Mouse (Mus musculus) cerebellum, postnatal 10 days (tissue): ENCODE measurements around the gene Slc43a1.

Source experiments
- DNase-seq, 2 experiments: peaks; one replicate each; pipeline ENCODE4 v3.0.0; 2021; ENCODE audit warnings: mixed read lengths in 2 of 2

Gene Slc43a1

GRCm38 (mm10) chr2:84831666-84832391, 6.8 kb upstream of the Slc43a1 start:
- DNase-seq = peak; percentile 92 to 95

- no peak for DNase-seq
These were observed 1.5 kb upstream of the Slc43a1 start for GRCm38 (mm10) chr2:84837107-84837506.

GRCm38 (mm10) chr2:84837817-84838592, 645 bp upstream of the Slc43a1 start:
- no peak for DNase-seq

GRCm38 (mm10) chr2:84838993-84839980, 637 bp downstream of the Slc43a1 start:
- DNase-seq = peak; percentile 19 to 20

- DNase-seq = peak; percentile 66 to 69
These were observed 1.5 kb downstream of the Slc43a1 start for GRCm38 (mm10) chr2:84840016-84840747.

GRCm38 (mm10) chr2:84840748-84841563, 2.3 kb downstream of the Slc43a1 start:
- DNase-seq = no peak

GRCm38 (mm10) chr2:84841905-84842304, 3.3 kb downstream of the Slc43a1 start:
- DNase-seq = no peak

- no peak for DNase-seq
These were observed 5.0 kb downstream of the Slc43a1 start for GRCm38 (mm10) chr2:84843654-84844053.

- no peak for DNase-seq
These were observed 6.6 kb downstream of the Slc43a1 start for GRCm38 (mm10) chr2:84845226-84845625.

GRCm38 (mm10) chr2:84850407-84851129, 11.9 kb downstream of the Slc43a1 start:
- DNase-seq = no peak

- DNase-seq = peak in 1 of 2 experiments; percentile 41
These were observed 12.7 kb downstream of the Slc43a1 start for GRCm38 (mm10) chr2:84851130-84852040.

GRCm38 (mm10) chr2:84855732-84856131, 17.1 kb downstream of the Slc43a1 start:
- peak; percentile 69 to 70 for DNase-seq

GRCm38 (mm10) chr2:84858551-84858950, 19.9 kb downstream of the Slc43a1 start:
- no peak for DNase-seq

GRCm38 (mm10) chr2:84859991-84860780, 21.5 kb downstream of the Slc43a1 start:
- no peak for DNase-seq

GRCm38 (mm10) chr2:84861430-84861829, 22.8 kb downstream of the Slc43a1 start:
- no peak for DNase-seq

GRCm38 (mm10) chr2:84862231-84862630, 23.6 kb downstream of the Slc43a1 start:
- DNase-seq = no peak

GRCm38 (mm10) chr2:84865616-84866571, 27.2 kb downstream of the Slc43a1 start:
- DNase-seq = peak; percentile 77 to 79
